Mouse (Mus musculus) megakaryocyte progenitor cell, adult 5-6 weeks (primary cell): ENCODE results near the gene Spaca5. TPM values are rescaled to one million over a fixed set of nuclear protein-coding genes. Genes with fewer than 3 reads are reported as not detected.

Experiments
- ATAC-seq: replicated peaks from 2 replicates; pipeline ENCODE4 v1.8.0; 2016; ENCODE audit warnings: mild to moderate bottlenecking, moderate TSS enrichment, inconsistent platforms; ENCODE audit not compliant: poor library complexity
- total RNA-seq, 2 experiments: library from RNA; stranded (forward) in 1 of 2; stranded (reverse) in 1 of 2; fragments of 157-497, 149-512 nt in 1 of 2; fragments of 200-1000 nt in 1 of 2; gene quantifications; 2 replicates each; pipeline versions ENCODE4 v1.2.3 to v1.2.4; 2015 to 2017

Gene Spaca5
- total RNA-seq (2015) (not detected in 2 replicates), total RNA-seq (2017) (not detected in 2 replicates)

DNA sequence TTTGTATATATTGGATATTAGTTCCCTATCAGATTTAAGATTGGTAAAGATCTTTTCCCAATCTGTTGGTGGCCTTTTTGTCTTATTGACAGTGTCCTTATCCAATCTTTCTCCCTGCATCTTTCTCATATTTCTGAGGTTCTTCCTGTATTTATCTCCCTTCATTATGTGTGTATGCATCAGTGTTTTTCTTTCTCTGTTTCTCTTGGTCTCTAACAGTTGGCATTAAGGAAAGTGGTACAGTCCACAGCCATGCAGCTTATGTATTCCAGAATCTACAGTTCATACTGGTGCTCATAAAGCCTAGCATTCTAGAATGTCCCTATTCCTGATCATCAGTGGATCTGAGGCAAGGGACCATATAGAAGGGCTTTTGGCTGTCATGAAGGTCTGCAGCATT is at the start of gene Spaca5:
TSS of gene Spaca5 (plus strand) at position 301 of the 400 bp plus-strand sequence.
- ATAC-seq: no peak

DNA sequence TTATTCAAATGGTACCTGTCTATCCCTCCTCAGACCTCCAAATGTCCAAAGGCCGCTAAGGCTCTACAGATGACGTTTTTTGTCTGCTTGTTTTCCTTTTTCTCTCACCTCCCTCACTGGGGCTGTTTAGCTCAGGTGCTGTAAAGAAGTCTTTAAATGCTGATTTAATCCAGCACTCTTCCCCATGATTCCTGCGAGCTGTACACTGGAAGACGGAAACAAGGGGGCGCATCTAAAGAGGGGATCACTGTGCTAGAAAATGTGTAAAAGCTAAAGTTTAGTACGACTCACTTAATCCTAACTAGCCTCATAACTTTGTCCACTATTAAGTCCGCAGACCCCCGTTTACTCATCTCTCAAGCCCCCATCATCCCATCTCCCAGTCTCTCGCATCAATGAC is 6.7 kb upstream of the Spaca5 start:
- peak; percentile 27; the same call in 1 of the 2 replicates for ATAC-seq

DNA sequence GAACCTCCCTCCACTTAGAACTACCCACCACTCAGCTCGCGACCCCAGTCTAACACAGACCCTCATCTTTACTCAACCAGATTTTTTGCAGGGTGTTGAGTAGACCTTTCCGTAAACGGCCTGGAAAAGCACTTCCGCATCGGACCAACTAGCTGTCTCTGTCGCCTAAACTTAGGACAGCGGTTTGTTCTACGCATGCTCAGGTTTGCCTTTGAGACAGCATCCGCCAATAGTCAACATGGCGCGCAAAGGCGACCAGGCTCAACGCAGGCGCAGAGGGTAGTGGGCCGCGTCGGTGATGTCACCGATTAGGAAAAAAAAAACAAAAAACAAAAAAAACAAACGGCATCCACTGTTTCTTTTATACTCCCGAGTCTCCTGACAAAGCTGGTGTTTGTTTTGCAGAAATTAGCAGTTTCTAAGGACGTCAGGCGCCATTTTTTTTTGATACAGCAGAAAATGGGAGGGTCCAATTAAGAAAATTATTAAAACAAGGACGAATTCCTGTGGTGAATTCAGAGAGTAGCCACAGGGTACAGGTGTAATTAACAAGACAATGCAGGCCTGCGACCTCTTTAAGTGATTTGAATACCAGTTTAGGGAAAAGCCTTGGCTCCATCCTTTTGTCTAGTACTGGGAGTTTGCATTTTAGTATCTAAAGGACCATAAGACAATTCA is 6.2 kb upstream of the Spaca5 start, which contains the start of gene Zfp182:
TSS of gene Zfp182 (minus strand) at position 451 of the 678 bp plus-strand sequence.
- peak; percentile 100 for ATAC-seq

DNA sequence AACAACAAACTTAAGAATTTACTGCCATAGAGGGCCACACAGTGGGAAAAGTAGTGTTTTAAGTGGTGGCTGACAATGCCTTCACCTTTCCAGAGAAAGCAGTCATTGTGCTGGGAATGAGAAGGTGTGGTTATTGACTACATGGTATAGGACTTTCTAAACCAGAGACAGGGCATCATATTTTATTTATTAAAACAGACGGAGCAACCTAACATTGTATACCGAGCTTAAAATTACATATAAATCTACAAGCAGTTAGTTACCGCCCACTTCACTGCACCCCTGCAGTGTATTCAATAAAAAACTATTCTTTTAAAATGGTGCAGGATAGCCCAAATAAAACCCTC is 5.7 kb upstream of the Spaca5 start:
- ATAC-seq: no peak

DNA sequence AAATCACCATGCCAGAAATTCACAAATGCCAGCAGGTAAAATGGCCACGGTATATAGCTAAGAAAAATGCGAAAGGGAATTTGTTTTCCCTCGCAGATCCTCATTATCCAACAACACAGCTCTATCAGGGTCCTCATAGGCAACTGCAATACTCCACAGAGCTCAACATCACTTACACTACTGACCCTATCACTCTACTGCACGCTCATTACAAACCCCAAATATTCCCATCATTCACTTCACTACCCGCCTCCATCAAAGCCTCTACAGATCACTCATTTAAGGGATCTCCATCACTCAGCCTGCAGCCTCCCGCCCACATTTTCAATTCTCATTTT is 20.4 kb downstream of the Spaca5 start:
- no peak for ATAC-seq

DNA sequence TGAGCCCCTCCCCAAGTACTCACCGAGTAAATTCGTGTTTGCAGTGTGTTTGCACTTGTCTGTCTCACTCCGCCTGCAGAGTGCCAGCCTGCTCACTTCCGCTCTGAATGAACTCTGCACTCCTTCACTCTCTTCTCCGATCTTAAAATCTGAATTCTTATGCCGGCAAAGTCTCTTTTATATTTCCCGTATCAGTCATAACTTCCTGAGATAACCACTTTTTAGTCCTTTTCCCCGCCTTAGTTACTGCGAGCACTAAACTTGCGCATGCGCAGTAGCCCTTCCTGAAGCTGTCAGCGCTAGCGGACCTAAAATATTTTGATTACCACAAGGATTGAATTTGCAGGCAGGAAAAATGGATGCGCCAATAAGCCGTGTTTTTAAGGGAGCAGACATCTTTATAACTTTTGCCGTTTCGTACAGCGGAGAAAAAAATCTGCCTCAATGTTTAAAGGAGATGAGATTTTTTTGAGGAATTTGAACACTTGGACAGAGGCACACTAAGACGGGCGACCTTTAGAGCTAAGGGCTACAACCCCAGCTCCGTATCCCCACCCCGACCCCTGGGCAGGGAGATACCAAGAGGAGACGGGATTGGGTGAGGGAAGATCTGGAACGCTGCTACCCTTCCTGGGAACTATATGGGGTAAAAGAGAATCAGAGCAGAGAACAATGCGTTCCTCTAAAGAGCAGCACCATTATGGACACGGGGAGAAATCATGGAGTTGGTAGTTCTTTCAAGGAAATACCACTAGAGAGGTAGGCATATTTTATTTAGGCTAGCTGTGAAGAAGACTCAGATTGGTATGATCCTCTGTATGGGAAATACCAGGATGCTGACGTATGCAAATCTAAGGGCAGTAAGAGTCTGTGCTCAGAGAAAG is 21.0 kb downstream of the Spaca5 start, which contains the start of gene Zfp300:
TSS of gene Zfp300 (minus strand) at position 545 of the 884 bp plus-strand sequence.
- ATAC-seq: peak; percentile 75

DNA sequence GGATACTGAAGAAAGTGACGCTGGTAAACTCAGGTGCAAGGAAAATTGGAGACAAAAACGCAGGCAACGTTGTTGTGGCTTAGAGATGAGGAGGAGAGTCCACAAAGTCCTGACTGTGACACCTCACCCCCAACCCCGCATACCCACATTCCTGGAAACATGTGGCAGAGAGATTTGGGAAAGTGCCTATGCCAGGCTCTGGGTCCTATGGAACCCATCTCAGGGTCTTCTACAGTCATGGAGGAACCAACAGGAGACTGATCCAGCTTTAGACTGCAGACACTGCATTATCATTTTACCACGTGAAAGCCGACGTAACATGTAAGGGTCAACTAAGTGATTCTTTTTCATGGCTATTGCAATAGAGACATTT is 21.6 kb downstream of the Spaca5 start:
- ATAC-seq: no peak

DNA sequence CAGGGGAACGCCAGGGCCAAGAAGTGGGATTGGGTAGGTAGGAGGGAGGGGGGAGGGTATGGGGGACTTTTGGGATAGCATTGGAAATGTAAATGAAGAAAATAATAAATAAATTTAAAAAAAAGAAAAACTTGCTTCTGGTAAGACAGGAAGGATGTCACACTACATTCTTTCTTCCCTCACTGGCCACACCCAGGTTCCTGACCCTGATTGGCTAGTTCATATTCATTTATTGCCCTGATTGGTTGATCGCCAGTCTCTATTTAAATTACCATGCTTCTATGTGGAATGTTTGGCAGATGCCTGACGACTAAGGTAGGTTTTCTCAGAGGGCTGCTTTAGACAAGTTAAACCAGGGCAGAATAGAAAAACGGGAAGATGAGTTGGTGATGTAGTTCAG is 47.3 kb downstream of the Spaca5 start, which contains the start of gene Ssxa1:
TSS of gene Ssxa1 (plus strand) at position 301 of the 400 bp plus-strand sequence.
- ATAC-seq: no peak

Other genes starting within 250 kb of the Spaca5 start
- gene Timp1, start 198.2 kb upstream of the Spaca5 start, total RNA-seq (2015): 0.17 TPM in 1 of 2 replicates, not detected in the other
- gene Timp1, start 198.2 kb upstream of the Spaca5 start, total RNA-seq (2017): not detected in 2 replicates
- 0.07 TPM in 1 of 2 replicates, not detected in the other for gene Syn1, start 147.4 kb upstream of the Spaca5 start, total RNA-seq (2015)
- not detected in 2 replicates for gene Syn1, start 147.4 kb upstream of the Spaca5 start, total RNA-seq (2017)
- gene Cfp, start 136.9 kb upstream of the Spaca5 start, total RNA-seq (2015): 27.0 and 38.2 TPM in 2 replicates
- 19.5 and 32.9 TPM in 2 replicates for gene Cfp, start 136.9 kb upstream of the Spaca5 start, total RNA-seq (2017)
- gene Elk1, start 117.8 kb upstream of the Spaca5 start, total RNA-seq (2015): 4.3 and 5.5 TPM in 2 replicates
- gene Elk1, start 117.8 kb upstream of the Spaca5 start, total RNA-seq (2017): 3.7 and 4.6 TPM in 2 replicates
- gene Uxt, start 106.4 kb upstream of the Spaca5 start, total RNA-seq (2015): 57.0 and 66.6 TPM in 2 replicates
- 24.7 and 35.6 TPM in 2 replicates for gene Uxt, start 106.4 kb upstream of the Spaca5 start, total RNA-seq (2017)
- gene Zfp182, start 6.1 kb upstream of the Spaca5 start, total RNA-seq (2015): 10.0 and 14.9 TPM in 2 replicates
- 8.3 and 11.9 TPM in 2 replicates for gene Zfp182, start 6.1 kb upstream of the Spaca5 start, total RNA-seq (2017)
- 1.3 and 1.6 TPM in 2 replicates for gene Zfp300, start 21.1 kb downstream of the Spaca5 start, total RNA-seq (2015)
- gene Zfp300, start 21.1 kb downstream of the Spaca5 start, total RNA-seq (2017): 0.27 and 0.75 TPM in 2 replicates
- not detected in 2 replicates for gene Ssxa1, start 47.4 kb downstream of the Spaca5 start, total RNA-seq (2015)
- not detected in 2 replicates for gene Ssxa1, start 47.4 kb downstream of the Spaca5 start, total RNA-seq (2017)
- gene Gm21876, start 107.2 kb downstream of the Spaca5 start, total RNA-seq (2015): not detected in 2 replicates
- gene Gm21876, start 107.2 kb downstream of the Spaca5 start, total RNA-seq (2017): not detected in 2 replicates